Comparison of ENCODE assay signal across 9 mouse cellular contexts in genomic region chr2:53330680-53331079, GRCm38 (mm10).
DNase-seq lines count a peak whose midpoint lies in the region; ATAC-seq and TF ChIP-seq lines count a peak whose summit lies in the region.
"Had no signal": no experiment of that assay in that cellular context is flagged by ENCODE, and none has a peak within 500 bp of the region (broad histone marks: within the 10 kb centered on the region; RNA-seq: fewer than 3 reads in every experiment).

No protein-coding gene starts in this region.

- no peak overlapping the region for H3K4me3 ChIP-seq in limb, embryonic 14.5 days (replicated peaks; ENCODE audit: low read length)
- H3K4me3 ChIP-seq in stomach, embryonic 16.5 days (replicated peaks; ENCODE audit: low read length): no peak overlapping the region
- H3K4me3 ChIP-seq: erythroblast, embryonic 14.5 days; lung, embryonic 15.5 days had no signal

- no peaks in the 10 kb centered on the region for H3K9me3 ChIP-seq in limb, embryonic 14.5 days (ENCODE audit: control insufficient read depth, low read length)
- no peaks in the 10 kb centered on the region for H3K9me3 ChIP-seq in stomach, embryonic 16.5 days (replicated peaks; ENCODE audit: control insufficient read depth, low read length)
- H3K9me3 ChIP-seq: lung, embryonic 15.5 days had no signal

- H3K4me2 ChIP-seq in limb, embryonic 14.5 days (replicated peaks; ENCODE audit: low read depth, low read length, severe bottlenecking): no peak overlapping the region
- H3K4me2 ChIP-seq in stomach, embryonic 16.5 days (ENCODE audit: low read depth, low read length): no peak overlapping the region
- H3K4me2 ChIP-seq: lung, embryonic 15.5 days had no signal

- no peaks in the 10 kb centered on the region for H3K36me3 ChIP-seq in limb, embryonic 14.5 days (ENCODE audit: control insufficient read depth, insufficient read depth, low read length)
- H3K36me3 ChIP-seq in stomach, embryonic 16.5 days (ENCODE audit: control insufficient read depth, insufficient read depth, low read length): no peaks in the 10 kb centered on the region
- H3K36me3 ChIP-seq: lung, embryonic 15.5 days had no signal

- peak; percentile 41 to 67 for DNase-seq in left cerebral cortex, adult 18-20 months (ENCODE audit: low spot score in 2 of 2)
- DNase-seq in left cerebral cortex, adult 11 months (ENCODE audit: low spot score): no peak
- DNase-seq in R1 (ENCODE audit: low read depth, low spot score): peak; percentile 55
- DNase-seq in hindlimb bud, embryonic 11.5 days (ENCODE audit: extremely low spot score, low read depth, low spot score): peak; percentile 1
- peak; percentile 72 for DNase-seq in limb, embryonic 14.5 days (ENCODE audit: low spot score)

- H3K27me3 ChIP-seq in limb, embryonic 14.5 days (ENCODE audit: control insufficient read depth, insufficient read depth, low read length): no peaks in the 10 kb centered on the region
- no peaks in the 10 kb centered on the region for H3K27me3 ChIP-seq in stomach, embryonic 16.5 days (ENCODE audit: control insufficient read depth, insufficient read depth, low read length)
- H3K27me3 ChIP-seq: lung, embryonic 15.5 days had no signal

- no peak overlapping the region for H3K27ac ChIP-seq in limb, embryonic 14.5 days (replicated peaks; ENCODE audit: low read depth, low read length)
- no peak overlapping the region for H3K27ac ChIP-seq in stomach, embryonic 16.5 days (ENCODE audit: low read length)
- H3K27ac ChIP-seq: lung, embryonic 15.5 days had no signal

- WGBS in limb, embryonic 14.5 days: 29% methylated on average over 6 of the region's 6 CpGs
- WGBS in stomach, embryonic 16.5 days: 37% methylated on average over 6 of the region's 6 CpGs

- TF ChIP-seq POLR2A in limb, embryonic 14.5 days (IDR thresholded peaks at IDR 0.05; ENCODE audit: borderline replicate concordance, extremely low read depth, insufficient read depth, insufficient read length): no peak

- no peaks in the 10 kb centered on the region for H3K4me1 ChIP-seq in limb, embryonic 14.5 days (ENCODE audit: control insufficient read depth, insufficient read depth, low read length)
- no peaks in the 10 kb centered on the region for H3K4me1 ChIP-seq in stomach, embryonic 16.5 days (ENCODE audit: control insufficient read depth, insufficient read depth, low read length)
- H3K4me1 ChIP-seq: lung, embryonic 15.5 days had no signal

- ATAC-seq in common myeloid progenitor, adult 5-6 weeks (replicated peaks; ENCODE audit: low read depth, poor library complexity, severe bottlenecking): peak; percentile 74
- no peak for ATAC-seq in limb, embryonic 14.5 days (ENCODE audit: low FRiP score, low read depth)
- 0 out of 2 replicates have a peak, but pooled peaks have one; percentile 29 for ATAC-seq in stomach, embryonic 16.5 days (ENCODE audit: insufficient read depth, low FRiP score)

- H3K9ac ChIP-seq in limb, embryonic 14.5 days (ENCODE audit: low read depth, low read length, severe bottlenecking): no peak overlapping the region
- no peak overlapping the region for H3K9ac ChIP-seq in stomach, embryonic 16.5 days (ENCODE audit: low read length)
- H3K9ac ChIP-seq: lung, embryonic 15.5 days had no signal
